Mouse (Mus musculus) midbrain, embryonic 11.5 days (tissue): Measurements from ENCODE around the gene Nvl. TPM values are rescaled to one million over a fixed set of nuclear protein-coding genes. Genes with fewer than 3 reads are reported as not detected.

ENCODE experiments used
- ATAC-seq: fragments of 200-750 bp; cut with Nextera tagmentation; 2 replicates; pipeline ENCODE4 v1.8.0; 2017; ENCODE audit warnings: moderate TSS enrichment, moderate library complexity; ENCODE audit not compliant: low FRiP score
- DNase-seq: peaks from one replicate; pipeline ENCODE4 v3.0.0; 2015; ENCODE audit warnings: low spot score; ENCODE audit errors: missing footprints
- H3K27ac ChIP-seq: fragments of 300-500 bp; sonication (generic); 2 replicates; pipeline ENCODE4 v1.5.1; 2014; ENCODE audit warnings: low read depth, low read length
- H3K27me3 ChIP-seq: fragments of 300-500 bp; sonication (generic); 2 replicates; pipeline ENCODE4 v1.6.1; 2014; ENCODE audit warnings: mild to moderate bottlenecking, low read length, moderate library complexity, mixed read lengths; ENCODE audit not compliant: control insufficient read depth, insufficient read depth
- H3K36me3 ChIP-seq: fragments of 300-500 bp; sonication (generic); 2 replicates; pipeline ENCODE4 v1.6.1; 2014; ENCODE audit warnings: mild to moderate bottlenecking, low read length, moderate library complexity, mixed read lengths; ENCODE audit not compliant: control insufficient read depth, insufficient read depth
- H3K4me1 ChIP-seq: fragments of 300-500 bp; sonication (generic); 2 replicates; pipeline ENCODE4 v1.6.1; 2014; ENCODE audit warnings: low read length; ENCODE audit not compliant: control insufficient read depth, insufficient read depth
- H3K4me2 ChIP-seq: fragments of 300-500 bp; sonication (generic); 2 replicates; pipeline ENCODE4 v1.6.1; 2014; ENCODE audit warnings: mild to moderate bottlenecking, moderate library complexity
- H3K4me3 ChIP-seq: fragments of 300-500 bp; sonication (generic); 2 replicates; pipeline ENCODE4 v1.5.1; 2014; ENCODE audit warnings: low read depth, low read length
- H3K9ac ChIP-seq: fragments of 300-500 bp; sonication (generic); 2 replicates; pipeline ENCODE4 v1.6.1; 2014; ENCODE audit warnings: low read length
- H3K9me3 ChIP-seq: fragments of 300-500 bp; sonication (generic); 2 replicates; pipeline ENCODE4 v1.6.1; 2016; ENCODE audit warnings: low read length; ENCODE audit not compliant: control insufficient read depth
- WGBS: fragments of 180-500 bp; shearing (Covaris S2); extraction: QIAGEN DNeasy Blood & Tissue Kit; methylation state at CpG from one replicate; pipeline ENCODE4 v1.1.7; 2014; 5-methylcytosine and 5-hydroxymethylcytosine counted together
- polyA plus RNA-seq: library from polyadenylated mRNA; unstranded; fragments of >200 nt; fragmentation: Nextera tagmentation; extraction: Ambion mirVana; gene quantifications from 2 replicates; pipeline ENCODE4 v1.2.1, GENCODE M21; 2014

The Nvl gene
- polyA plus RNA-seq = 35.1 and 36.9 TPM in 2 replicates

- DNase-seq = peak; percentile 99
- Histone ChIP-seq H3K4me1 (peaks cover 7% of the 10 kb centered on the region), H3K9ac (peak within 1 kb of the TSS; percentile 79), H3K9me3 (no peaks in the 10 kb centered on the region), H3K27ac (peak within 1 kb of the TSS; percentile 74), H3K27me3 (no peaks in the 10 kb centered on the region), H3K36me3 (no peaks in the 10 kb centered on the region), H3K4me2 (peak within 1 kb of the TSS; percentile 74), H3K4me3 (peak within 1 kb of the TSS; percentile 72)
- peak; percentile 99 for ATAC-seq
- under 1% methylated on average over 52 of the region's 52 CpGs for WGBS
Observed at GRCm38 (mm10) chr1:181143950-181144836, at the start of gene Nvl, which contains the start of gene Cnih4. Nvl (minus strand) TSS chr1:181144204. Cnih4 (plus strand) TSS chr1:181144693.

GRCm38 (mm10) chr1:181188925-181189324 is 44.9 kb upstream of the Nvl start:
- 91% methylated on average over 4 of the region's 4 CpGs for WGBS
- H3K4me1 ChIP-seq = no peaks in the 10 kb centered on the region
- no peak overlapping the region for H3K9ac ChIP-seq
- no peak for ATAC-seq
- no peak overlapping the region for H3K4me3 ChIP-seq
- DNase-seq = no peak
- peaks cover 30% of the 10 kb centered on the region for H3K36me3 ChIP-seq
- no peaks in the 10 kb centered on the region for H3K27me3 ChIP-seq
- no peak overlapping the region for H3K4me2 ChIP-seq
- H3K9me3 ChIP-seq = no peaks in the 10 kb centered on the region
- no peak overlapping the region for H3K27ac ChIP-seq

DNA sequence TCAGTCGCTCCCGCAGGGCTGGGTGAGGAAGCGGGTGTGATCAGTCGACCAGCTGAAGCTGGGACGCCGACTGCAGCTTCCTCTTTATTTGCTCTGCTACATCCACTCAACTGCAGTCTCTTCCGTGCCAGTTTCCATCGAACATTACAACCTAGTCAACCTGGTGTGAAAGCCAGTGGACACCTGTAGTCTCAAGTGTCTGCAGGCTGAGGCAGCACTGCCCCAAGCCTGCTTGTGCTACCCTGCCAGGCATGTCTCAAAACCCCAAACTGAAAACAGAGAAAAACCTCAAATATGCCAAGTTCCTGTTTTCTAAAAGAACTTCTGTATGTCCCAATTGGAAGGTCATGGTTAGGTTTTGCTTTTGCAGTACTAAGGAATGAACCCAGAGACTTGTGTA is 26.2 kb upstream of the Nvl start:
- Histone ChIP-seq H3K27me3 (no peaks in the 10 kb centered on the region), H3K36me3 (peaks cover 2% of the 10 kb centered on the region; the same call in 1 of the 2 replicates)
- WGBS = 88% methylated on average over 8 of the region's 8 CpGs

GRCm38 (mm10) chr1:181168377-181168776 is 24.4 kb upstream of the Nvl start:
- no peak for ATAC-seq
- Histone ChIP-seq H3K27me3 (no peaks in the 10 kb centered on the region), H3K4me2 (no peak overlapping the region), H3K4me1 (no peaks in the 10 kb centered on the region), H3K27ac (no peak overlapping the region), H3K4me3 (no peak overlapping the region), H3K36me3 (peaks cover 12% of the 10 kb centered on the region; the same call in 1 of the 2 replicates), H3K9me3 (no peaks in the 10 kb centered on the region), H3K9ac (no peak overlapping the region)
- 87% methylated on average over 3 of the region's 3 CpGs for WGBS
- DNase-seq = no peak

More for the DNA sequence above, 26.2 kb upstream of the Nvl start:
- no peak overlapping the region for H3K9ac ChIP-seq
- DNase-seq = no peak
- H3K4me1 ChIP-seq = no peaks in the 10 kb centered on the region
- ATAC-seq = no peak
- no peak overlapping the region for H3K4me3 ChIP-seq
- H3K27ac ChIP-seq = no peak overlapping the region
- no peaks in the 10 kb centered on the region for H3K9me3 ChIP-seq
- H3K4me2 ChIP-seq = no peak overlapping the region

DNA sequence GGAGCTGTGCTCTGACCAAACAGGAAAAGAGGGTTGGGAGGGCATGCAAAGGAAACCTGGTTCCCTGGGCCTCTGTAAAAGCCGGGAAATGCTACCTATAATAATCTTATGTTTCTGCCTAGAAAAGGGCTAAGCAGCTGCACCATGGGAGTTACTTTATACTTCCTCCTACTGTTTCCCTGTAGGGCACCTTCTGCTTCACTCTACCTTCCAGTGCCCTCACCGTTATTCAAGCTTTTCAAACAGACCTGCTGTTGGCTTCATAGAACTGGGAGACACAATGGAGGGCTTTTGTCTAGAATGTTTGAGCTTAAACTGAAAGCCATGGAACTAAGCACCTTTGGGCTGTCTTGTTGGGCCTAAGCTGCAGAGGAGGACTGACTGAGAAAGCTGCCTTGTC is 23.8 kb upstream of the Nvl start:
- H3K36me3 ChIP-seq = peaks cover 17% of the 10 kb centered on the region; the same call in 1 of the 2 replicates
- H3K27me3 ChIP-seq = no peaks in the 10 kb centered on the region
- 81% methylated on average over 2 of the region's 2 CpGs for WGBS
- ATAC-seq = no peak
- H3K4me2 ChIP-seq = no peak overlapping the region
- H3K4me1 ChIP-seq = no peaks in the 10 kb centered on the region
- DNase-seq = no peak
- H3K27ac ChIP-seq = no peak overlapping the region
- H3K4me3 ChIP-seq = no peak overlapping the region
- no peaks in the 10 kb centered on the region for H3K9me3 ChIP-seq
- no peak overlapping the region for H3K9ac ChIP-seq

- H3K4me3 ChIP-seq = peak overlapping the region; percentile 90
- H3K36me3 ChIP-seq = no peaks in the 10 kb centered on the region; the same call in 1 of the 2 replicates
- no peak overlapping the region for H3K27ac ChIP-seq
- WGBS = 47% methylated on average over 5 of the region's 5 CpGs
- no peaks in the 10 kb centered on the region for H3K9me3 ChIP-seq
- peaks cover 8% of the 10 kb centered on the region; the same call in 1 of the 2 replicates for H3K4me1 ChIP-seq
- peak overlapping the region; percentile 65 for H3K4me2 ChIP-seq
- peak overlapping the region; percentile 93 for H3K9ac ChIP-seq
- DNase-seq = peak; percentile 86
- H3K27me3 ChIP-seq = no peaks in the 10 kb centered on the region
- ATAC-seq = no peak
Observed at GRCm38 (mm10) chr1:181151541-181151940, 7.5 kb upstream of the Nvl start.

- Histone ChIP-seq H3K27ac (peak overlapping the region; percentile 84), H3K9ac (peak overlapping the region; percentile 93), H3K4me3 (peak overlapping the region; percentile 90), H3K27me3 (no peaks in the 10 kb centered on the region), H3K4me2 (peak overlapping the region; percentile 65), H3K36me3 (no peaks in the 10 kb centered on the region; the same call in 1 of the 2 replicates), H3K4me1 (peaks cover 8% of the 10 kb centered on the region; the same call in 1 of the 2 replicates), H3K9me3 (no peaks in the 10 kb centered on the region)
- WGBS = under 1% methylated on average over 58 of the region's 59 CpGs
- peak; percentile 99 for DNase-seq
- ATAC-seq = peak; percentile 95
Observed at GRCm38 (mm10) chr1:181150827-181151534, 7.0 kb upstream of the Nvl start.

DNA sequence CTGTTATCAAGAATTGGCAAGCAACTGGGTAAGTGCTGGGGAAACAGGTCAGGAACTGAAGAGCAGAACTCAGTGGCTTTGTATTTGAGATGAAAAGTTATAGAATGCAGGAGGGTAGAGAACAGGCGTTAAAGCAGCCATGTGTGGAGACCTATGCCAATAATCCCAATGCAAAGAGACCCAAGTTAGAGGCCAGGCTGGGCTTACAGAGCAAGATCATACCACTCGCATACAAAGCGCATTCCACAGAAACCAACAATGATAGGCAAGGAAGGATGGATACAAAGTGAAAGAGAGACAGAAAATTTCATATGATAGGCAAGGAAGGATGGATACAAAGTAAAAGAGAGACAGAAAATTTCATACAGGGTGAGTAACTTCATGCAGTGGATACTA is 6.4 kb upstream of the Nvl start:
- 68% methylated on average over 3 of the region's 3 CpGs for WGBS
- Histone ChIP-seq H3K36me3 (no peaks in the 10 kb centered on the region; the same call in 1 of the 2 replicates), H3K9me3 (no peaks in the 10 kb centered on the region), H3K4me3 (peak overlapping the region; percentile 90; the same call in 1 of the 2 replicates), H3K4me1 (peaks cover 9% of the 10 kb centered on the region), H3K9ac (no peak overlapping the region), H3K4me2 (no peak overlapping the region; the same call in 1 of the 2 replicates), H3K27me3 (no peaks in the 10 kb centered on the region), H3K27ac (no peak overlapping the region)
- ATAC-seq (peak; percentile 63), DNase-seq (no peak)
